Mouse (Mus musculus) adrenal gland, postnatal 10 days (tissue): Measurements from ENCODE around the gene Tmigd1. TPM values are rescaled to one million over a fixed set of nuclear protein-coding genes. Genes with fewer than 3 reads are reported as not detected.
A peak's percentile ranks its signal among the peaks of the same experiment; 100 is the strongest.
"Not testable (repeated sequence)": the region's sequence is repeated elsewhere in the genome, so short reads cannot be mapped to it uniquely, and the experiment has no call there.

Experiments
- DNase-seq: peaks from one replicate; pipeline ENCODE4 v3.0.0; 2021; ENCODE audit warnings: mixed read lengths
- total RNA-seq, 2 experiments: library from RNA; stranded (reverse); gene quantifications; 2 replicates each; pipeline ENCODE4 v1.2.3; 2021

Tmigd1 gene
- total RNA-seq, 2 experiments from 2014 or later = 0.81 to 1.8 TPM

DNA sequence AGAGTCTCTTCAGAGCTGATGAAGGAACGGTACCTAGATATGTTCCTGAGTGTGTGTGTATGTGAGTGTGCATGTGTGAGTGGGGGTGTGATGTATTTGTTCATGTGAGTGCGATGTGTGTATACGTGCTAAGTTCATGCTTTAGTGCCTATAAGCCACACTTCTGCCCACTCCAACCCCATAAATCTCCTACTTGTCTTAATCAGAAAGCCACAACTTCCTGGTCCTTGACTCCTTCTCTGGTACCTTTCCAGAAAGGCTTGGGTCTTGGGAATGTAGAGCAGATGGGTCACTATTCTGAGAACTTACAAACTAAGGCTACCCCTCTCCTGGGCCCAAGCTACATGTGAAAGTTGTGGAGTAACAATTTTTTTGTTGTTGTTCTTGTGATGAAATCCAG lies 3.2 kb upstream of the Tmigd1 start:
- no peak for DNase-seq

DNA sequence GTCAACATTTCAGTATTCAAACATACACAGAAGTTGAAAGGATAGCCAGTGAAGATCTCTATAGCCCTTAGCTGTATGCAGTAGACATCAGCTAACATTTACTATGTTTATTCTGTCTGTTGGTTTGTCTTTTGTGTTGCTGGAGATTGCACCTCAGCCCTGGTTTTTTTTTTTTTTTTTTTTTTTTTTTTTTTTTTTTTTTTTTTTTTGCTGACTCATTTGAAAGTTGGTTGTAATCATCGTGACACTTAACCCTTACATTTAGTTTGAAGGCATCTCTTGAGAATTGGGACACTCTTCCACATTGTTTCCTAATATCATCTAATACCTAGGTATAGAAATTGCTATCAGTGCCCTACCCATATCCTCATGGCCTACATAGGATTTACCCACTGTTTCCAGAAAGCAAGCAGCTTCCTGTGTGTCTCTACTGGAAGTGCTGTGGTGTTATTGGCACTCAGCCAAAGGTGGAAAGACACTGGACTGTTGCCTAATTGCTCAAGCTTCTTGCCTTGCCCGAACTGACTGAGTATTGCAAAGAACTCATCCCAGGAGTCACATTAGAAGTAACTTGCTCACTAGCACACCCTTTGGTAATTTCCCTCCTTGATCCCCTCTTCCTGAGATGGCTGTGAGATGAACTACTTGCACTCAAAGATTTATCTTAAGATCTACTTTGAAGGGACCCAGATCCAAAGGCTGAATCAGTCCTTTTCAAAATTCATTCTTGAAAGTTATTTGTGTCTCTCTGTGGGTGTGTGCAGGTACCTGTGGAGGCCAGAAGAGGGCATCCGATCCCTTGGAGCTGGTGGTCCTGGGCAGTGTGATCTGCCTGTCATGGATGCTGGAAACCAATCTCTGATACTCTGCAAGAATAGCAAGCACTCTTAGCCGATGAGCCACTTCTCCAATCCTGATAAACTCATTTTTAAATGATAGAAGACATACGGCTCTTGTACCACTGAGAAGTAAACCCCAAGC lies 1.9 kb upstream of the Tmigd1 start:
- peak; percentile 71 for DNase-seq

DNA sequence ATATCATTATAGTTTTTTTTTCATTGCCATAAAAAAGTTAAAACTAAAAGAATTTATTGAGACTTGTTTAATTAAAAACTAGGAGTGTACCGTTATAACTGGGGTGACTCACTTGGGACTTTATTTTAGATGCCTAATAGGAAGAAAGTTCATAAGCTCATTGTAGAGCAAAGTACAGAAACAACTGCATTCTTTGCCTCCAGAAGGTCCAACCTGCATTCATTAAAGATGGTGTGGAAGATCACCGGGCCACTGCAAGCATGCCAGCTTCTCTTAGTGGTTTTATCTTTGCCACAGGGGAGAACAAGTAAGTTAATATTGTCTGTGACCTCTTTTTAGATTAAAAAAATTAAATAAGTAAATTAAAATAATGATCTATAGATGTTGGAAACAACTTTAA lies 2.4 kb downstream of the Tmigd1 start:
- no peak for DNase-seq

DNA sequence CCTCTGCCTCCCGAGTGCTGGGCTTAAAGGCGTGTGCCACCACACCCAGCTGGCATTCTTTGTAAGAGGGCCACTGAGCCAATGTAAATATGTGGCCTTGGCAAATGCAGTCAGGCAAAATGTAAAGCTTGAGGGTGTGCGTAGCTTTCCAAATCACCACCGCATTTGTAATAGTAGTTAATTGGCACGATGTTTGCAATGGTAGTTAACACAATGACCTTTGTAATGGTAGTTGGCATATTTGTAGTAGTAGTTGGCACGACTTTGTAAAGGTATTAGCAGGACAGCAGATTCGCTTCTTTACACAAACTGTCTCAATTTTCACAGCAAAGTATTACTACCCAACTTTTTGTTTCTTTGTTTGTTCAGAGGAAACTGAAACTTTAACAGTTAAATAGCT lies 6.7 kb downstream of the Tmigd1 start:
- no peak for DNase-seq

DNA sequence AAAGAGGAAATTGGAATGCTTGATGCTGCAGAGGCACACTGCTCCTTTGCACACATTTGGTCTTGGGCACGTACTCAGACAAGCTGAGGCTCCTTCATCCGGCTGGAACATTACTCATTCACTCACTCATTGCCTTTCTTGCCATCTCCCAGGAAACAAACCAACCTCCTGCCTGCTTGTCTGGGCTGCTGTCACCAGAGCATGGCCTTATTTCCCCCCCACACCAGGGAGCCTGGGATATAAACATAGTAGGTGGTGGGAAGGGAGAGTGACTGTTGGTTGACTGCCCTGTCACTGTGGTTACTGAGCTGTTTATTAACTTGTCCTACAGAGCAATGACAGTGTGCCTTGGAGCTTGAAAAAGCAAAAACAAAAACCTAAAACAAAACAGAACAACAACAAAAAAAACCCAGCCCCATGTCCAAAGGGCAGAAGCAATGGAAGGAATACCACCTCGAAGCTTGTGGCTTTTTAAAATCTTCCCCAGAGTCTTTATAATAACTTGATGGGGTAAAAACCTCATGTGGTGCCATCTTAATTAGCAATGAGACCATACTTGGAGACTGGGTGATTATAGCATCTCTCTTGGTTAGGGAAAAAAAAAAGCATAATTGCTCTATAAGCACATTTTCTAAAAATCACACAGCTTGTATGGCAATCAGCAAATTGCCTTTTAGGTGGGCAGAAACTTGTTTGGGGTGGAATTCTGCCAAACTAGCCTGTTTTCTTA lies 9.5 kb downstream of the Tmigd1 start:
- no peak for DNase-seq

DNA sequence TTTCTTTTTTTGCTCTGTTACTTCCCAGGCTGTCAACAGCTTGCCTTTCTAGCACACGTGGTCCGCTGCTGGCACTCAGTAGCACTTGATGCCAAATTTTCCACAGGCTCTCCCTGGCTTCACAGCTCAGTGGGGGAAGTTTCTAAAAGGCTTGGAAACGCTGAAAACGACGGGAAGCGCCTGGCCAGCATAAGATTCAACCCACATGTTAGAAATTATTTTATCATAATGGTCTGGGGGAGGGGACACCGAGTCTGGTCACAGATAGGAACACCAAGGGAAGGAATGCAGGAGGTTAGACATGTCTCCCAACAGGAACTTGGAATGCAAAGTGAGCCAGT lies 10.1 kb downstream of the Tmigd1 start:
- DNase-seq = no peak

DNA sequence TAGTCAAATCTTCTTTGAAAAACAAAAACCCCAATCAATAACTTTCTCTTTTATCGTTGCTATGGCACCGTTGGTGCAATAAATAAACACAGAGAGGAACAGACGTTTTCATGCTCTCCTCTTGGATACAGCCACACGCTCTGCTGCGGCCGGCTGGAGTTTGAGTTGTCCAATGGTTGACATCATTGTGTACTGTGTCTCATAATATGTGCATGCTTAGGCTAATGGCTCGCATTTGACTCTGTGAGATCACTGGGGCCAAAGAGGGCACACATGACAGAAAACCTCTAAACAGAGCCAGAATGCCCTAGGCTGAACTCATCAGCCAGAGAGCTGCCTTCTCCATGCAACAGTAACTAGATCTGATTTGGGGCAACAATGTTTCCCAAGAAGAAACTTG lies 12.4 kb downstream of the Tmigd1 start:
- DNase-seq = no peak

DNA sequence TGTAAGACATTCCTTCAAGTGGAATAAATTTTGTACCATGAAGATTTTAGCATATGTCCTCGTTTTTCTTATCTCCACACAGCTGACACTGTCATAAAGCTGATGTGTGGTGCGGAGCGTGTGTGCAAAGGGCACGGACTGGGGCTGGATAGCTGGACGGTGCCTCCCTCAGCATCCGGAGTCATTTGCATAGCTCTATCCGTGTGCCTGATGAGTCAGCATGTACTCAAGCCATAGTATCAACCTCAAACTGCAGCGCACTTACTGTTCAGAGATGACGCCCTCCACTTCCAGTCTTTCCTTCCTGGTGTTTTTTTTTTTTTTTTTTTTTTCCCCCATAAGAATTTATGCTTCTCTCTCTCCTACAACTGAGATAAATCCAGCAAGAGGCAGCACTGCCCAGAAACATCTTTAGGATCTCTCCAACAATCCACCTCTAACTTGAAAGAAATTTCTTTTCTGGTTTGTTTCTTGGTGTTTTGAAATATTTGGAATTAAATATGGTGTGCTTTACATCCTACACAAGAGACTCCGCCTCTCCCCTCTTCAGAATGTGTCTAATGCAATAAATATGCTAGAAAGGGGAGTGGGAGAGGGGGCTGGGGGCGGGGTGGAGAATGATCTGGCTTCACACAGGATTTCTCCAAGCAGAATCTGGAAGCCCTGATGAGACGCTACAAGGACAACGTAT lies 14.7 kb downstream of the Tmigd1 start:
- peak; percentile 27 for DNase-seq

DNA sequence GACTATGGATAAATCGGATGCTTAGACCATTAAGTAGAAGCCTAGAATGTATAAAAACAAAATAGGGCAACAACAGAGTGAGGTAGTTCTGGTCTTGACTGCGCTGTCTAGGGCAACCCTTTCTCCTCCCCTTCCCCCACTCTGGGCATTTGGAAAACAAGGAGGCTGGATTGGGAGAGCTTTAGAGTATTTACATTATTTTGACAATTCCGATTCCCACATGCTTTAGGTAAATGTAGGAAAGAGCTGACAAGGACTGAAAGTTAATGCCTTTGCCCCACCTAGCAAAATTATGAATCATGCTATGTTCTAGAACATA lies 15.2 kb downstream of the Tmigd1 start:
- DNase-seq = no peak

DNA sequence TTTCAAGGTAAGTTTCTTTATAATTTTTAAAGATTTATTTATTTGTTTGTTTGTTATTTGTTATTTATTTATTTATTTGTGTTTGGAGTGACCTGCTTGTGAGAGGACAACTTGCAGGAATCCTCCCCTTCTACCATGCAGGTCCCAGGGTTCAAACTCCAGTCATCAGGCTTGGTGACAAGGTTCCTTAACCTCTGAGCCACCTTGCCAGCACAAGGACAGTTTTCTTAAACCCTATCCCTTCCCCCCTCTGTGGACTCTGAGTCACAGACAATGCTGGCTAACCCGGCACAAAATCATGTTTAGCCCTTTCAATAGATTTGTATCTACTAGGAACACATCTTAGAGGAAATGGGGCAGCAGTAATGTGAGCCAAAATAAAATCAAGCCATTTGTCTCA lies 18.6 kb downstream of the Tmigd1 start:
- no peak for DNase-seq

DNA sequence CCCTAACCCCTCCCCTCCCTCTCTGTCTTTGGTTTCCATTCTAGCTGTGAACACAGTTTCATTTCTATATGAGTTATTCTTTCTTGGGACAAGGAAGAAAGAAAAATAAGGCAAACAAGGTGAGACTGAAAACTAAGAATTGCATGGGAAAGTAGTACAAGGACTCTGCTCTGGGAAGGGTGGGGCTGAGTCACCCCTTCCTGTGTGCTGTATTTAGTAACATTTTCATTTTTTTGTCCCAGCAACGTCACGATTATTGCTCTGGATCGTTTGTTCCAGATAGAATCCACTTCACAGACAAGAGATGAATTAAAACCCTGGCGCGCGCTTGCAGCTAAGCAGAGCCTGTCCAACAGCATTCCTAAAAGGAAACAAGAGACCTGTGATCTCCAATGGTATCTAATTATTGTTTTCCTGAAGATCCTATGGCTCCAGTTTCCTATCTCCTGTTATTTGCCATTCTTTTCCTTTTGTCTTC lies 22.8 kb downstream of the Tmigd1 start, which contains the start of gene Blmh:
Gene Blmh (plus strand): TSS at position 51 of the 478 bp plus-strand sequence.
- peak; percentile 28 for DNase-seq

DNA sequence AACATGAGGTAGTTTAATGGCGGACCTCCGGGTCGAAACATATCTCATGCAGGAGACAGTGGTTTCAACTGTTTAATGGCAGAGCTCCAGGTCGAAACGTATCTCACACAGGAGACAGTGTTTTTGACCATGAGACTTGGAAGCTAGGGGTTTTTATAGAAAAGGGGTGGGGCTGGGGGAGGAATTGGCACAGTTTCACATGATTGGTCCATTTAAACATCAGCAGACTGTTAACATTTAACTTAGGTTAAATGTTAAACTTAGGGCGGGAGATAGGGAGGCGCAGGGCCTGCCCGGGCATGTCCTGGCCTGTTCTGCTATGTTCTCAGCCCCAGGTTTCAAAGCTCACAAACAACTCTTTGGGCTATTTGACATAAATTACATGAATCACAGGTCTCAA lies 26.6 kb downstream of the Tmigd1 start:
- not testable (repeated sequence) for DNase-seq

DNA sequence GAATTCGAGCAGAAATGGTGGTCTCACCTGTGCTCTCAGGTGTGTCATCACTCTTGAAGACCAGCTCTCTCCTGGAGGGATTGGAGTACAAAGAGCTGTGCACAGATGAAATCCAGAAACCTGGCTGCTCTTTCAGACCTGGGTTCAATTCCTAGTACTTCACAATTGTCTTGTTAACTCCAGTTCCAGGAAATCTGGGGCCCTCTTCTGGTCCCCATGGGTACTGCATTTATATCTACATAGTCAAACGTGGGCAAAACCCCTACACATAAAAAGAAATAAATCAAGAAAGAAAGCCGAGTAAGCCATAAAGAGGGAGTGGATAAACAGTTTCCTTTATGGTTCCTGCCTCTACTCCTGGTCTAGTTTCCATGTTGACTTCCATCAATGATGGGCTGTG lies 31.2 kb downstream of the Tmigd1 start:
- DNase-seq = no peak

DNA sequence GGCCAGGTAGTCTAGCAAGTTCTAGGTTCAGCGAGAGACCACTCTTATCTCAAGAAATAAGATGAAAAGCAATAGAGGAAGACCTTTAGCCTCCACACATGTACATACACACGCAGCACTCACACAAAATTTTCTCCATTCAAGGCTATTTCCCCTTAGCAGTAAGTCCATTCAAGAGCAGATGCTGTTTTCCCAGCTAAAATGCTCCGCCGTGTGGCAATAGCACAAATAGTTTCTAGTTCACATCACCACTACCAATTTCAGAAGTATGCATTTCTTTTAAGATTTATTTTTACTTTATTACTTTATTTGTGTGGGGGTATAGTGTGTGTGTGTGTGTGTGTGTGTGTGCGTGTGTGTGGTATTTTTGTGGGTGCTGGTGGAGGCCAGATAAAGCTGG lies 34.6 kb downstream of the Tmigd1 start:
- no peak for DNase-seq

DNA sequence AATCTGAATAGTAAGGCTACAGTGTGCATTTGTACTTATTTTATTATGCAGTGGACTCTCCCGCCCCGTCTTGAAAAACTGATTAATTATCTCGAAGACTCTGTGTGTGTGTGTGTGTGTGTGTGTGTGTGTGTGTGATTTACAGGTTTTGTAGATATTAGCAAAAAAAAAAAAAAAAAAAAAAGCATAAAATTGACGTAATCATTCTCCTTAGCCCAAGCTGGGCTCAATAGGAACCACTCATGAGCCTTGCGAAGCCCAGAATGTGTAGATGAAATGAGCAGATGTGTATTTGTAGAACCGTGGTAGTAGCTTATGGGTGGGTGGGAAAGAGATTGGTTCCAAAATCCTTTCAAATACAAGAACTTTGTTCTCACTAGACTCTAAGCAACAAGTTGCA lies 42.9 kb downstream of the Tmigd1 start:
- DNase-seq = no peak

DNA sequence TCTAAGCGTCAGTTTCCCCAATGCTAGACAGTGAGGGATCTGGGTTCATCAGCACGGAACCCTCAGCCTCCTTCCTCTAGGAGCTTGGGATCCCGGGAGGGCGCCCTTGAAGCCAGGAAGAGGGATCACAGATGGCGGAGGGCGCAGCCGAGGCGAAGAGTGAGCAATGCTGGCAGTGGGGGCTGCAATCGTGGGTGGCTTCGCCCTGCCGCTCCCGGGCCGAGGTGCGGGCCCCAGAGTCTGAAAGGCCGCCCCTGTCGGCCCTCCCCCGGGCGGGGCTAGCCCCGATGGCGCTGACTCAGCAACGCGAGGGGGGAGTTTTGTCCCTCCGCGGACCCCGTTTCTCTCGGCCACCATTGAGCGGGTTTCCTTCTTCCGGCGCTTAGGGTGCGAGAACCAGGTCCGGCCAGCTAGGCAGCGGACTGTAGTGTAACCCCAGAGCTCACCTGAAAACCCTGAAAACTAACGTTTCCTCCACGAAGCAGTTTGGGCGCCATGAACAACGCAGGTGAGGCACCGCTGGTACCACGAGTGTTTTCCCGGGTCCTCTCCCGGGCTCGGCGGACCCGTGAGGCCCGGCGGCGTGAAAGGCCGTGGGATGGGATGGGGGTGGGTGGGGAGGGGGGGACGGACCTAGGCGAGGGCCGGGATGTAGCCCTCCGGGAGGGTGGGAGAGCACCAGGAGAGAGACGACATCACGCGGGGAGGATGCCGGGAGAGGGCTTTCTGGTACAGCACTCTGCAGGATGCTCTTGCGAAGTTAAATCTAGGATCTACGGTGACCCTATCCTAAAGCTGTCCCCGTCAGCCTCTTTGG lies 43.6 kb downstream of the Tmigd1 start:
- DNase-seq = peak; percentile 97

DNA sequence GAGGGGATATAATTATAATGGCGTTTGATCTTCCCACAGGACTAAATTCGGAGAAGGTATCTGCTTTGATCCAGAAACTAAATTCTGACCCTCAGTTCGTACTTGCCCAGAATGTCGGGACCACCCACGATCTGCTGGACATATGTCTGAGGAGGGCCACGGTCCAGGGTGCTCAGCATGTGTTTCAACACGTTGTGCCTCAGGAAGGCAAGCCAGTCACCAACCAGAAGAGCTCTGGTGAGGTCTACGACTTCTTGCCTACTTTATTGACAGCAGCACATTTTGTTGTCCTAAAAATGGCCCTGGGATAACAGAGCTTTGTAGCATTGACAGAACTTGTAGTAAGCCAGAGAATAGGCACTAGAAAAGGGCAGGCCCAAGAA lies 44.2 kb downstream of the Tmigd1 start:
- DNase-seq = peak; percentile 9

DNA sequence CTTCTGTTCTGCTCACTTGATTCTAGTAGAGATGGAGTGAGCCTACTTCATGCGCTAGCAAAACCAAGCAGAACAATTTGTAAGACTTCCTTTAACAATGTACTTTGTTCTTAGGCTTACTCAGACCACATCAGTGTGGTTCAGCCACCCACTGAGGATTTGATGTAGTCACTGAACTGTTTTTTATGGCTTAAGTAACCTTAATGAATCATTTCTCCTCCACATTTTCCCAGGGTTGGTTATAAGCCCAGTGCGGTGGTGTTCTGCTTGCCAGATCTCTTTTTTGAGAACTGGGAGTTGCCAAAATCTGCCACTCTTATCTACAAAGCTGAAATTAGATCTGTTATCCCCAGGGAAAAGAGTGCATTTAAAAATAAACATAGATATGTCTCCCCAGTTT lies 51.6 kb downstream of the Tmigd1 start:
- DNase-seq = peak; percentile 34

DNA sequence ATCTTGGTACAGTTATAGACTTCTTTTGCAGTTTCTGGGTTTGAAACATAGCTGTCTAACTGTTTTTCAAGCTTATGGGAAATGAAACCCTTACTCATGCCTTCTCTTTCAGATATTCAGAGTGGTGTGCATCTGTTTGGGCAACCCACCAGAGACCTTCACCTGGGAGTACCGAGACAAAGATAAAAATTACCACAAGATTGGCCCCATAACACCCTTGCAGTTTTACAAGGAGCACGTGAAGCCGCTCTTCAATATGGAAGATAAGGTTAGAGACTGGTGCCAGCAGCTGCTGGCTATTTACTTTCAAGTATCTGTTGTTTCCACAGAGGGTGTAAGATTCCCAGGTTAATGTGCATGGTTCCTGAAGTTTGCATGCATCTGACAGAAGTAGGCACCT lies 63.7 kb downstream of the Tmigd1 start:
- DNase-seq = no peak
